Mouse (Mus musculus) lung, embryonic 14.5 days (tissue): ENCODE results near the gene Mvb12b. TPM values are rescaled to one million over a fixed set of nuclear protein-coding genes. Genes with fewer than 3 reads are reported as not detected.

Source experiments
- ATAC-seq: fragments of 200-750 bp; cut with Nextera tagmentation; 2 replicates; pipeline ENCODE4 v1.8.0; 2017; ENCODE audit warnings: mild to moderate bottlenecking, moderate TSS enrichment, moderate library complexity; ENCODE audit not compliant: insufficient read depth
- DNase-seq: peaks from one replicate; pipeline ENCODE4 v3.0.0-alpha.2; 2015
- H3K27ac ChIP-seq: fragments of 300-500 bp; sonication (generic); 2 replicates; pipeline ENCODE4 v1.5.1; 2014; ENCODE audit warnings: low read depth, mild to moderate bottlenecking, moderate library complexity
- H3K27me3 ChIP-seq: fragments of 300-500 bp; sonication (generic); 2 replicates; pipeline ENCODE4 v1.6.1; 2014; ENCODE audit warnings: low read length, control low read depth; ENCODE audit not compliant: insufficient read depth
- H3K36me3 ChIP-seq: fragments of 300-500 bp; sonication (generic); 2 replicates; pipeline ENCODE4 v1.6.1; 2014; ENCODE audit warnings: control low read depth; ENCODE audit not compliant: insufficient read depth
- H3K4me1 ChIP-seq: fragments of 300-500 bp; sonication (generic); 2 replicates; pipeline ENCODE4 v1.6.1; 2014; ENCODE audit warnings: antibody characterized with exemption, control low read depth; ENCODE audit not compliant: insufficient read depth
- H3K4me2 ChIP-seq: fragments of 300-500 bp; sonication (generic); 2 replicates; pipeline ENCODE4 v1.6.1; 2014; ENCODE audit warnings: mild to moderate bottlenecking
- H3K4me3 ChIP-seq: fragments of 300-500 bp; sonication (generic); 2 replicates; pipeline ENCODE4 v1.5.1; 2014; ENCODE audit warnings: low read depth, low read length
- H3K9ac ChIP-seq: fragments of 300-500 bp; sonication (generic); 2 replicates; pipeline ENCODE4 v1.6.1; 2014
- H3K9me3 ChIP-seq: fragments of 300-500 bp; sonication (generic); 2 replicates; pipeline ENCODE4 v1.6.1; 2016; ENCODE audit warnings: low read depth, low read length, control low read depth
- CTCF ChIP-seq: IDR thresholded peaks from 2 replicates; pipeline ENCODE4 v1.5.1; 2016; ENCODE audit warnings: antibody characterized with exemption, low read depth
- WGBS: fragments of 180-500 bp; shearing (Covaris S2); extraction: QIAGEN DNeasy Blood & Tissue Kit; methylation state at CpG from one replicate; pipeline ENCODE4 v1.1.7; 2014; 5-methylcytosine and 5-hydroxymethylcytosine counted together
- polyA plus RNA-seq: library from polyadenylated mRNA; unstranded; fragments of >200 nt; fragmentation: Nextera tagmentation; extraction: Ambion mirVana; gene quantifications from 2 replicates; pipeline ENCODE4 v1.2.1, GENCODE M21; 2014

Gene Mvb12b
- polyA plus RNA-seq, 1 experiment from 2014 or later, result 20.7 TPM

DNA sequence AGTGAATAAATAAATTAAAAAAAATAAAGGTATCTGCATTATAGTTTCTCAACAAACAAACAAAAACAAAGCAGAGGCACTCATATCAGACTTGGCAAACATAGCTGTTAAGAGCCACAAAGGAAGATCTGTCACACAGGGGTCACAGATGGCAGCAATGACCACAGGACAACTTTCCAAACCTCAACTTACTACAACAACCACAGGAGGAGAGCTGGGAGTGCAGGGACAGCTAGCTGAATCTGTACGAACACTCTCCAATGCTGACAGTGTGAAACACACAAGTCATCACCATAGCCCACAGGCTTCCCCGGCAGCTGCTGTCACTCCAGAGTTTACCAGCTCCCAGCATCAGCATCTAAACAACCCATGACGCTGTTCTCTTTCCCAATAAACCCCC, 25.0 kb upstream of the Mvb12b start:
- Histone ChIP-seq H3K4me3 (no peak overlapping the region), H3K36me3 (no peaks in the 10 kb centered on the region), H3K4me1 (peaks cover 11% of the 10 kb centered on the region), H3K4me2 (no peak overlapping the region), H3K9me3 (no peaks in the 10 kb centered on the region), H3K9ac (no peak overlapping the region), H3K27me3 (no peaks in the 10 kb centered on the region), H3K27ac (no peak overlapping the region)
- DNase-seq (no peak), ATAC-seq (no peak)
- 65% methylated on average over 3 of the region's 3 CpGs for WGBS
- no peak for TF ChIP-seq CTCF

- no peak for TF ChIP-seq CTCF
- ATAC-seq, result peak; percentile 95
- peak; percentile 87 for DNase-seq
- peaks cover 10% of the 10 kb centered on the region for H3K4me1 ChIP-seq
- no peak overlapping the region; the same call in 1 of the 2 replicates for H3K9ac ChIP-seq
- H3K27me3 ChIP-seq, result no peaks in the 10 kb centered on the region
- no peaks in the 10 kb centered on the region for H3K9me3 ChIP-seq
- WGBS, result 5% methylated on average over 8 of the region's 8 CpGs
- no peaks in the 10 kb centered on the region for H3K36me3 ChIP-seq
- H3K27ac ChIP-seq, result peak overlapping the region; percentile 48
- H3K4me2 ChIP-seq, result no peak overlapping the region
- H3K4me3 ChIP-seq, result no peak overlapping the region
Observed at GRCm38 (mm10) chr2:33908374-33908773, 20.6 kb upstream of the Mvb12b start.

DNA sequence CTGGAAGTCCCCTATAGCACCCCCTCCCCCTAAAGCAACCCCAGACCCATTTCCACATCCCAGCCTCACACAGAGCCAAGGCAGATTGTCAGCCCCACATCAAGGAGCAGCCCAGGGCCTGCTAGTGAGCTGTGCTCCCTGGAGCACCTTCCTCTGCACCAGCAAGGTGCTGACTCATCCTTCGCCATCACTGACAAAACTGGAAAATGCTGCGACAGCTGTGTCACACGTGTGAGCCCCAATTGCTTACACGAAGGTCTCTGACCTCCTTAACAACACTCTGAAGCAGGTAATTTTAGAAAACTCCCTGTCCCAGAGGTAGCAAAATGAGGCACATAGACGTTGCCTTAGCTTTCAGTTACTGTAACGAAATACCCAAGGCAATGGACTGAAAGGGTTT, 19.4 kb upstream of the Mvb12b start:
- H3K27ac ChIP-seq, result no peak overlapping the region; the same call in 1 of the 2 replicates
- peaks cover 10% of the 10 kb centered on the region for H3K4me1 ChIP-seq
- H3K9me3 ChIP-seq, result no peaks in the 10 kb centered on the region
- WGBS, result 90% methylated on average over 6 of the region's 6 CpGs
- TF ChIP-seq CTCF, result no peak
- ATAC-seq, result no peak
- no peak for DNase-seq
- H3K4me2 ChIP-seq, result no peak overlapping the region
- no peaks in the 10 kb centered on the region for H3K27me3 ChIP-seq
- no peaks in the 10 kb centered on the region for H3K36me3 ChIP-seq
- H3K9ac ChIP-seq, result no peak overlapping the region
- no peak overlapping the region for H3K4me3 ChIP-seq

- H3K4me2 ChIP-seq, result no peak overlapping the region
- H3K9ac ChIP-seq, result no peak overlapping the region
- 73% methylated on average over 3 of the region's 3 CpGs for WGBS
Observed at GRCm38 (mm10) chr2:33895829-33896228, 8.1 kb upstream of the Mvb12b start.

GRCm38 (mm10) chr2:33893151-33893550, 5.4 kb upstream of the Mvb12b start:
- Histone ChIP-seq H3K36me3 (no peaks in the 10 kb centered on the region), H3K4me3 (no peak overlapping the region), H3K9ac (no peak overlapping the region), H3K27ac (no peak overlapping the region), H3K4me1 (no peaks in the 10 kb centered on the region), H3K4me2 (no peak overlapping the region), H3K9me3 (no peaks in the 10 kb centered on the region), H3K27me3 (no peaks in the 10 kb centered on the region)
- no peak for DNase-seq
- no peak for ATAC-seq
- peak; percentile 31 for TF ChIP-seq CTCF
- WGBS, result 78% methylated on average over 3 of the region's 3 CpGs

More at GRCm38 (mm10) chr2:33895829-33896228, 8.1 kb upstream of the Mvb12b start:
- Histone ChIP-seq H3K27me3 (no peaks in the 10 kb centered on the region), H3K4me3 (no peak overlapping the region), H3K27ac (no peak overlapping the region), H3K9me3 (no peaks in the 10 kb centered on the region), H3K36me3 (no peaks in the 10 kb centered on the region), H3K4me1 (no peaks in the 10 kb centered on the region)
- no peak for TF ChIP-seq CTCF
- no peak for DNase-seq
- ATAC-seq, result no peak

DNA sequence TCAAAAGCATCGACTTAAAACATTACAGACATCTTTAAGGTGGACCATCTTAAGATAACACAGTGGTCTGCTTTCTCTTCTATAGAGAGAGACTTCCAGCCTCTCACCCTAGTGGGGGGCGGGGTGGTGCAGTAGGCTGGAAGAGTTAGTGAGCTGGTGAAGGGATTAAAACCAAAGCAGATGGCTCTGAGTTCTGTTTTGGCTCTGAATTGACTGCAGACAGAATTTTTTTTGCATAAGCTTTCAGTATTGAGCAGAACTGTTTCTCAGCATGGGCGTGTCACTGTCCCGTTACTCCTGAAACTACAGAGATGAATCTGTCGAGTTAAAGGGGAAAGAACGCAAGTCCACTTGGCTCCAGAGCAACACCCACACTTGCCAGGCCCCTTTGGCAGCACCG, 4.6 kb upstream of the Mvb12b start:
- Histone ChIP-seq H3K9ac (no peak overlapping the region), H3K36me3 (no peaks in the 10 kb centered on the region), H3K9me3 (no peaks in the 10 kb centered on the region), H3K4me3 (no peak overlapping the region), H3K27me3 (no peaks in the 10 kb centered on the region), H3K4me2 (no peak overlapping the region), H3K27ac (no peak overlapping the region), H3K4me1 (peaks cover 3% of the 10 kb centered on the region; the same call in 1 of the 2 replicates)
- ATAC-seq (no peak), DNase-seq (no peak)
- TF ChIP-seq CTCF, result no peak
- WGBS, result 72% methylated on average over 7 of the region's 7 CpGs

DNA sequence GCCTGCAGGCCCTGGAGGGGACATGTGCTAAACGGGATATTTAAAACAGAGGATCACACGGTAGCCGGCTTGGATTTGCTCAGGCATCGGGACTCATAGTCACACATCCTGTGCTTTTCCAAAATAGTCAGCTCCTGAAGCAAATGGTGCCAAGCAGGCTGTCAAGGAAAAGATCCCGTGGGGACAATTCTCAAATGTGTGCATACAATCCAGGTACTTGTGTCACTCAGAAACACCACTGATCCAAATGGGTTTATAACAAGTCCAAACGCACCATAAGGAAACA, 297 bp upstream of the Mvb12b start:
- Histone ChIP-seq H3K9ac (peak overlapping the region; percentile 97), H3K27me3 (no peaks in the 10 kb centered on the region), H3K4me1 (peaks cover 10% of the 10 kb centered on the region; the same call in 1 of the 2 replicates), H3K36me3 (no peaks in the 10 kb centered on the region), H3K9me3 (no peaks in the 10 kb centered on the region), H3K27ac (peak overlapping the region; percentile 89), H3K4me2 (peak overlapping the region; percentile 95), H3K4me3 (peak overlapping the region; percentile 83)
- 44% methylated on average over 6 of the region's 6 CpGs for WGBS
- DNase-seq (no peak), ATAC-seq (no peak)
- TF ChIP-seq CTCF, result no peak
